Mouse (Mus musculus) ZHBTc4 (cell line): ENCODE data around the gene Majin.

Experiments
- DNase-seq: peaks from one replicate; pipeline ENCODE4 v3.0.0-alpha.2; 2011; ENCODE audit warnings: low read depth, low spot score

The Majin gene

GRCm38 (mm10) chr19:6184131-6184530 lies at the start of gene Majin:
Majin (plus strand) TSS chr19:6184388.
- peak; percentile 88 for DNase-seq

- no peak for DNase-seq
Observed at GRCm38 (mm10) chr19:6136397-6136796, 47.8 kb upstream of the Majin start.

GRCm38 (mm10) chr19:6139701-6140100 lies 44.5 kb upstream of the Majin start:
- DNase-seq, result no peak

DNA sequence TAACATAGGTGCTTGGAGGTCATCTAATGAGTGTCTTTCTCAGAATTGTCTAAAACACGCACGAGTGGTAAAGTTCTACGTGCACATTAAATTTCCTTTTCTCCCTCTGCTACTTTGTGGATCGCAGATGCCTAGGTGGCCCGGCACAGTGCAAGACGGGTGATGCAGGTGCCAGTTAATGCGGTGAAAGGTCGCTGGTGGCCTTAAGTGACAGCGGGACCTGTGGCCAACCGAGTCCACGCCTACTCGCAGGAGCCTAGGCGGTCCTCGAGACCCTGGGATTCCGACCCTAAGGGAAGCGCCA lies 43.9 kb upstream of the Majin start:
- no peak for DNase-seq

DNA sequence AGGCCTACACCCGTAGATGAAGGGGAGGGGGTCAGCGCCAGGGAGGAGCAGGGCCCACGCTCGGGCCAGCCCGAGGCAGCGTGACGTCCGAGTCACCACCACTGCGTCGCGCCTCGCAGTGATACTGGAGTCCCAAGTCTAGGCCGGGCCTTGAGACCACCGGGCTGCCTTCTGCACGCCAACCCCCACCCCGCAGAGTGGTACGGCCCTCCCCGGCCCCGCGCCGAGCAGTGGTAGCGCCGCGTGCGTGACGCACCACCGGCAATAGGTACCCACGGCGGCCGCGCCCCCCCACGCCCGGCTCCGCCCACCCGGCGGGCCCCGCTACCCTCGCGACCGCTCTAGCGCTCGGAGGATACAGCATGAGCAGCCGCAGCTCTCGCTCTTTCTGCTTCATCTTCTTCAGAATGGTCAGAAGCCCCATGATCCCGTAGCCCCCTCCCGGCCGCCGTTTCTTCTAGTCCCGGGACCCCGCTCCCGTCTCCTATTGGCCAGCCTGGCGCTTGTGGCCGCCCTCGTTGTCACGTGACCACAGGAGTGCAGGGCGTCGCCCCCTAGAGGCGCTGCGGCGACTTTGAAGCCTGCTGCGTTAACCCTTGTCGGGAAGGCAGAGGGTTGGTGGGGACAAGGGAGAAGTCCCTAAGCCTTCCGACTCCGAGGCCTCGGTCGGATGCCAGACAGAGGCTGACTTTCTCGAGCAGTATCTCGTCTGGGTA lies 43.4 kb upstream of the Majin start, which contains the start of gene Batf2:
Batf2 (plus strand) TSS at position 306 of the 716 bp plus-strand sequence.
- peak; percentile 99 for DNase-seq

DNA sequence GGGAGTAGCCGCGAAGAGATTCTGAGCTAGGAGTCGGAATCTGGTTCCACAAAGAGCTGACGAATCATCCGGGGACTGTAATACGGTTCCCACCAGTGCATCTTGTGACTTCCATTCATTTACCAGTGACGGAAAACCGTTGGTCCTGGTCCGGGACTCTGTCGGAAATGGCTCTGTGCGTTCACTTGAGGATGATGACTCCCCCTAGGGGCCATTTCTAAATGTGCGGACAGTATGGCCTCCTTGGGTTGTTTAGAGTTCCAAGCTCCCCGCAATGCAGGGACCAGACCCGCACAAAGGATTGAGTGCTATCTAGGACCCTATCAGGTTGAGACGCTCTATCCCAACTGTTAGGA lies 42.8 kb upstream of the Majin start, which contains the start of gene Arl2:
Arl2 (minus strand) TSS at position 155 of the 356 bp plus-strand sequence.
- DNase-seq, result peak; percentile 96

DNA sequence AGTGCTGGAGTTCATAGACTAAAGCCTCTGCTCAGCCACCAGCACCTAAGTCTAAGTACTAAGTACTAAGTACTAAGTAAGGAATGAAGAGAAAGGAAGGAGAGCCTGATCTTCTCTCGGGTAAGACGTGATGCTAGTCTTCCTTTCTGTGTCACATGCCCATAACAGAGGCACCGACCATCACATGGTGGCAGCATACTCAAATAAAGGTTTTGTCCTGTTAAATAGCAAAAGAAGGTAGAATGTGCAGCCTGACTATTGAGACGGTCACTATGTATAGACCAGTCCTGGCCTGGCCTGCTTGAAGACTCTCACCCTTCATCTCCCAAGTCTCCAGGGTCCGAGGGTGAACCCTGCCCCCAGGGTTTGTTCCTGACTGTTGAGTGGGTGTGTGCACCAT lies 39.3 kb upstream of the Majin start:
- DNase-seq, result no peak

- no peak for DNase-seq
Observed at GRCm38 (mm10) chr19:6155174-6155573, 29.0 kb upstream of the Majin start.

GRCm38 (mm10) chr19:6156372-6156771 lies 27.8 kb upstream of the Majin start:
- no peak for DNase-seq

DNA sequence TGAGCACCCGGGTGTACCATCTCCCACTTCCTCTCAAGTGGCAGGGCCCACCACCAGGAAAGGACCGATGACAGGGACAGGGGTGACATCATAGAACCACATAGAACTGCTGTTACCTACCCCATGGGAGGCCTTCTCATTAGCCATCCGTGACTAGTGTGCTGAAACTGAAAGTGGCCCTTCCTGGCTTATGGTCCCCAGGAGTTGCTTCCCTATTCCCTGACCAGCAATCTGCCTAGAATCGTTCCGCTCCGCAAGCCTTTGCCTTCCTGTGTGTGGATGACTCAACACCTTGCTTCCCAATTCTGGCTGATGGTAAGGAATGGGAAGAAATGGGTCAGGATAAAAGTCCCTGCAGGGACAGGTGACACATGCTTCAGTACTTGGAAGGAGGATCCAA lies 27.0 kb upstream of the Majin start:
- DNase-seq, result no peak

- peak; percentile 34 for DNase-seq
Observed at GRCm38 (mm10) chr19:6163872-6164547, 20.2 kb upstream of the Majin start.

DNA sequence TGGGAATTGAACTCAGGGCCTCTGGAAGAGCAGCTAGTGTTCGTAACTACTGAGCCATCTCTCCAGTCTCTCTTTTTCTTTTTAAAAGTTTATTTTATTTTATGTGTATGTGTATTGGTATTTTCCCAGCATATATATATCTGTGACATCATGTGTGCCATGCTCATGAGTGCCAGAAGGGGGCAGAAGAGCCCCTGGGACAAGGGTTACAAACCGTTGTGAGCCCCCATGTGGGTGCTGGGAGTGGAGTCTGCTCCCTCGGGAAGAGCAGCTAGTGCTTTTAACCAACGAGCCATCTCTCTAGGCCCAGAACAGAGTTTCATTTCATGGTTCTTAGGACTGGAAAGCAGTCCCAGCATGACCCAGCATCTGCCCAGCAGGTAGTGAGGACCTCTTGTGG lies 17.4 kb upstream of the Majin start:
- peak; percentile 61 for DNase-seq

DNA sequence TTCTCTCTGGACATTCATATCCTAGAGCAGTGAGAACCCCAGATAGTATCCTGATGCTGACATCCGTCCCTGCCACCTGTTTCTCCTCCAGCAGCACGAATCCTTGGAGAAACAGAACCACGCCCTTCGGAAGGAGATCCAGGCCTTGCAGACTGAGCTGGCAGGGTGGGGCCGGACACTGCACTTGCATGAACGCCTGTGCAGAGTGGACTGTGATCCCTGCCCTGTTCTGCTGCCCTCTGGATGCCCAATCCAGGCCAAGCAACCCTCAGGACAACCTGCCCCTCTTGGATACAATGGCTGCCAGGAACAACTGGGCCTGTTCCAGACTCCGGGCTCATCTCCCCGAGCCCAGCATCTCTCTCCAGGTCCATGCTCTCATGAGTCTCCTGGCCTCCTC lies 13.0 kb upstream of the Majin start:
- DNase-seq, result peak; percentile 35

DNA sequence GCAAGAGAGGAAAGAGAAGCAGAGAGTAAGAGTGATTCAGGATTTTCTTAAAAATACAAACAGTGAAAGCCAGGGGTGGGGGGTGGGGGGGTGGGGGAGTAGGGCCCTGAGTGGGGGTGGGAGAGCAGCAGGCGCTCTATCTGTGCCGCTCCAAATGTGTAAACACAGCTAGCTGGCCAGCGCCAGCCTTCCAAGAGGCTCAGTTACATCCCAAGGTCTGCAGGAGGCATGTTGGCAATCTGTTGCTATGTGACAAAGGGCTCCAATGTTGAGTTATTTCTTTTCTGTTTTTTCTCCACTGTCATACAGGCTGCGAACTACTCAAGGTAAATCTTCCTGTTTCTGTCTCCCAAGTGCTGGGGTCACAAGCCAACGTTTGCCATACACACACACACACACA lies 9.4 kb upstream of the Majin start:
- DNase-seq, result no peak

- no peak for DNase-seq
Observed at GRCm38 (mm10) chr19:6178775-6179174, 5.4 kb upstream of the Majin start.

- DNase-seq, result peak; percentile 58
Observed at GRCm38 (mm10) chr19:6181629-6182028, 2.6 kb upstream of the Majin start.

DNA sequence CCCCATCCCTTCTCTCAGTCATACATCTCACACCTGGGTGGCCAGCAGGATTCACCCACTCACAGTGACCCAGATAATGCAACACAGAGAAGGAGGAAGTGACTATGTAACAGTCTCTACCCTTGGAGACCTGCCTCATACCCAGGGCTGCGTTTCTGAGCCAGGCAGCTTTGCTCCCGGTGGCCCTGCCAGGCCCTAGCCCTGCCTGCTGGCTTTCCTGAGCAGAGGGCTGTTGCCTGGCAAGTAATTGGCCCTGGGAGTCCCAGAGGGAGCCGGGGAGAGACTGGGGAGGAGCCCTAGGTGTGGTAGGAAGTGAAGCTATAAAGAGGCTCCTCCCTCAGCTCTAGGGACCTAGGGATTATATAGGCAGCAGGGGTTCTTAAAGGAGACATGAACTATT lies 1.7 kb upstream of the Majin start:
- DNase-seq, result no peak

- no peak for DNase-seq
Observed at GRCm38 (mm10) chr19:6204265-6204664, 20.1 kb downstream of the Majin start.

GRCm38 (mm10) chr19:6206716-6207115 lies 22.5 kb downstream of the Majin start:
- DNase-seq, result no peak

GRCm38 (mm10) chr19:6216046-6216705 lies 32.0 kb downstream of the Majin start:
- no peak for DNase-seq

GRCm38 (mm10) chr19:6218606-6219005 lies 34.4 kb downstream of the Majin start:
- DNase-seq, result no peak

- DNase-seq, result peak; percentile 93
Observed at GRCm38 (mm10) chr19:6226135-6226534, 41.9 kb downstream of the Majin start, which contains the start of gene Gpha2. Gpha2 (plus strand) TSS chr19:6226380.

GRCm38 (mm10) chr19:6226763-6227162 lies 42.6 kb downstream of the Majin start:
- DNase-seq, result no peak
